8 mouse cellular contexts compared by ENCODE assay signal in genomic region chr3:105891760-105892571, GRCm38 (mm10). TPM values are rescaled to one million over a fixed set of nuclear protein-coding genes. Genes with fewer than 3 reads are reported as not detected.
DNase-seq lines count a peak whose midpoint lies in the region; ATAC-seq and TF ChIP-seq lines count a peak whose summit lies in the region.

No protein-coding gene starts in this region.

- no peaks in the 10 kb centered on the region for H3K27me3 ChIP-seq in liver, embryonic 14.5 days (ENCODE audit: control insufficient read depth, insufficient read depth, low read length)
- H3K27me3 ChIP-seq in spleen, adult 2 months (ENCODE audit: control insufficient read depth, insufficient read depth, low read length): no peaks in the 10 kb centered on the region
- no peaks in the 10 kb centered on the region for H3K27me3 ChIP-seq in midbrain, embryonic 11.5 days (ENCODE audit: control insufficient read depth, insufficient read depth, low read length)

- H3K4me2 ChIP-seq in liver, embryonic 14.5 days (ENCODE audit: low read depth): peak overlapping the region; percentile 53
- no peak overlapping the region for H3K4me2 ChIP-seq in midbrain, embryonic 11.5 days

- 21% methylated on average over 10 of the region's 10 CpGs for WGBS in liver, embryonic 14.5 days (ENCODE audit: insufficient replicate concordance)
- 8% methylated on average over 10 of the region's 10 CpGs for WGBS in spleen, adult 2 months
- 84% methylated on average over 10 of the region's 10 CpGs for WGBS in midbrain, embryonic 11.5 days

- ATAC-seq in liver, embryonic 14.5 days (ENCODE audit: insufficient read depth): peak; percentile 12
- ATAC-seq in midbrain, embryonic 11.5 days (ENCODE audit: low FRiP score): no peak
- ATAC-seq in erythroid progenitor cell, adult 5-6 weeks (replicated peaks; ENCODE audit: low FRiP score, poor library complexity, severe bottlenecking): no peak

- peak overlapping the region; percentile 25 for H3K27ac ChIP-seq in liver, embryonic 14.5 days
- peak overlapping the region; percentile 95 for H3K27ac ChIP-seq in spleen, adult 2 months (ENCODE audit: insufficient read depth, low read length)
- H3K27ac ChIP-seq in midbrain, embryonic 11.5 days (ENCODE audit: low read depth, low read length): no peak overlapping the region

- no peak overlapping the region for H3K9ac ChIP-seq in liver, embryonic 14.5 days (replicated peaks)
- no peak overlapping the region for H3K9ac ChIP-seq in midbrain, embryonic 11.5 days (ENCODE audit: low read length)

- peak; percentile 53; the same call in 1 of the 2 replicates for TF ChIP-seq POLR2A in spleen, adult 2 months (IDR thresholded peaks at IDR 0.05; ENCODE audit: low read depth, low read length)

- H3K4me3 ChIP-seq in liver, embryonic 14.5 days (ENCODE audit: insufficient read depth in 1 of 2, low read depth in 2 of 2, low read length in 2 of 2): no peak overlapping the region
- H3K4me3 ChIP-seq in spleen, adult 2 months (ENCODE audit: extremely low read depth, insufficient read depth, insufficient read length): peak overlapping the region; percentile 49
- H3K4me3 ChIP-seq in midbrain, embryonic 11.5 days (ENCODE audit: low read depth, low read length): no peak overlapping the region

- peak; percentile 19 for DNase-seq in urinary bladder, adult 2 months (ENCODE audit: low spot score)
- no peak for DNase-seq in urinary bladder, postnatal 14 days (ENCODE audit: low spot score)
- peak; percentile 47 to 59 for DNase-seq in heart, postnatal 14 days
- no peak for DNase-seq in liver, embryonic 14.5 days (ENCODE audit: low read depth in 3 of 3, low spot score in 3 of 3)
- DNase-seq in spleen, adult 2 months (ENCODE audit: low read depth in 1 of 2, low spot score in 2 of 2): peak; percentile 75 to 83
- DNase-seq in midbrain, embryonic 11.5 days (ENCODE audit: low spot score, missing footprints): no peak
- no peak for DNase-seq in urinary bladder, postnatal 36 days (ENCODE audit: low spot score in 2 of 2)

- H3K9me3 ChIP-seq in liver, embryonic 14.5 days (ENCODE audit: control insufficient read depth, low read length): no peaks in the 10 kb centered on the region
- no peaks in the 10 kb centered on the region for H3K9me3 ChIP-seq in midbrain, embryonic 11.5 days (ENCODE audit: control insufficient read depth, low read length)

- TF ChIP-seq CTCF in liver, embryonic 14.5 days (IDR thresholded peaks at IDR 0.05; ENCODE audit: low read depth): no peak
- no peak for TF ChIP-seq CTCF in spleen, adult 2 months (IDR thresholded peaks at IDR 0.05; ENCODE audit: extremely low read depth, insufficient read depth, insufficient read length, insufficient replicate concordance)

- peaks cover 14 to 35% of the 10 kb centered on the region in 2 experiments for H3K4me1 ChIP-seq in liver, embryonic 14.5 days (replicated peaks; ENCODE audit: control insufficient read depth in 2 of 2, insufficient read depth in 2 of 2, low read length in 1 of 2)
- H3K4me1 ChIP-seq in spleen, adult 2 months (ENCODE audit: control insufficient read depth, insufficient read depth, insufficient read length): peaks cover 23% of the 10 kb centered on the region; the same call in 1 of the 2 replicates
- H3K4me1 ChIP-seq in midbrain, embryonic 11.5 days (ENCODE audit: control insufficient read depth, insufficient read depth, low read length): no peaks in the 10 kb centered on the region

- intact Hi-C loops in heart, postnatal 14 days (cut with DNase I): loop anchor here (2.0 kb wide), 1 partner anchor 89 kb away; no protein-coding TSS in a partner anchor

- H3K36me3 ChIP-seq in liver, embryonic 14.5 days (replicated peaks; ENCODE audit: control insufficient read depth, insufficient read depth, low read depth): no peaks in the 10 kb centered on the region
- H3K36me3 ChIP-seq in spleen, adult 2 months (ENCODE audit: control insufficient read depth, insufficient read depth, low read length): no peaks in the 10 kb centered on the region
- no peaks in the 10 kb centered on the region for H3K36me3 ChIP-seq in midbrain, embryonic 11.5 days (ENCODE audit: control insufficient read depth, insufficient read depth, low read length)

- TF ChIP-seq EP300 in liver, embryonic 14.5 days (IDR thresholded peaks at IDR 0.05; ENCODE audit: low read depth): no peak

RNA-seq across cellular contexts. Expression of gene Tmigd3, which starts 21.3 kb away (rescaled TPM):
- 0.13 and 0.14 TPM in 2 replicates for polyA plus RNA-seq in urinary bladder, adult 2 months (2012; rRNA removed)
- total RNA-seq in heart, postnatal 14 days (2021): under 1 TPM in 1 of 2 experiments, not detected in 1; 0.24 TPM
- 0.08 and 0.11 TPM in 2 replicates for polyA plus RNA-seq in liver, embryonic 14.5 days (2012; rRNA removed)
- 0.09 and 0.34 TPM in 2 replicates for polyA plus RNA-seq in liver, embryonic 14.5 days (2014; fragmentation: Nextera tagmentation; extraction: Ambion mirVana)
- polyA plus RNA-seq in spleen, adult 2 months (2012; rRNA removed): 0.85 and 1.1 TPM in 2 replicates
- not detected in 2 replicates for polyA plus RNA-seq in midbrain, embryonic 11.5 days (2014; fragmentation: Nextera tagmentation; extraction: Ambion mirVana)
- total RNA-seq in erythroid progenitor cell, adult 5-6 weeks (2015; ENCODE audit: low replicate concordance): not detected in 2 replicates
- not detected in 2 replicates for total RNA-seq in erythroid progenitor cell, adult 5-6 weeks (2017; ENCODE audit: low replicate concordance)

RNA-seq across cellular contexts. Expression of gene Adora3, which starts 21.3 kb away (rescaled TPM):
- 0.41 and 0.53 TPM in 2 replicates for polyA plus RNA-seq in urinary bladder, adult 2 months (2012; rRNA removed)
- total RNA-seq in heart, postnatal 14 days (2021): under 1 TPM in 1 of 2 experiments, not detected in 1; 0.24 TPM
- polyA plus RNA-seq in liver, embryonic 14.5 days (2012; rRNA removed): 0.34 and 0.49 TPM in 2 replicates
- 0.47 and 0.49 TPM in 2 replicates for polyA plus RNA-seq in liver, embryonic 14.5 days (2014; fragmentation: Nextera tagmentation; extraction: Ambion mirVana)
- polyA plus RNA-seq in spleen, adult 2 months (2012; rRNA removed): 0.32 and 0.63 TPM in 2 replicates
- polyA plus RNA-seq in midbrain, embryonic 11.5 days (2014; fragmentation: Nextera tagmentation; extraction: Ambion mirVana): not detected in 2 replicates
- total RNA-seq in erythroid progenitor cell, adult 5-6 weeks (2015; ENCODE audit: low replicate concordance): 1.1 TPM in 1 of 2 replicates, not detected in the other
- not detected in 2 replicates for total RNA-seq in erythroid progenitor cell, adult 5-6 weeks (2017; ENCODE audit: low replicate concordance)

RNA-seq across cellular contexts. Expression of gene I830077J02Rik, which starts 40.5 kb away (rescaled TPM):
- 0.58 and 0.78 TPM in 2 replicates for polyA plus RNA-seq in urinary bladder, adult 2 months (2012; rRNA removed)
- under 1 TPM; 0.81 to 0.88 TPM for total RNA-seq in heart, postnatal 14 days (2021)
- polyA plus RNA-seq in liver, embryonic 14.5 days (2012; rRNA removed): 3.0 and 4.1 TPM in 2 replicates
- 3.0 and 3.1 TPM in 2 replicates for polyA plus RNA-seq in liver, embryonic 14.5 days (2014; fragmentation: Nextera tagmentation; extraction: Ambion mirVana)
- polyA plus RNA-seq in spleen, adult 2 months (2012; rRNA removed): 17.9 and 18.8 TPM in 2 replicates
- 0.63 and 0.83 TPM in 2 replicates for polyA plus RNA-seq in midbrain, embryonic 11.5 days (2014; fragmentation: Nextera tagmentation; extraction: Ambion mirVana)
- total RNA-seq in erythroid progenitor cell, adult 5-6 weeks (2015; ENCODE audit: low replicate concordance): 9.4 and 12.2 TPM in 2 replicates
- total RNA-seq in erythroid progenitor cell, adult 5-6 weeks (2017; ENCODE audit: low replicate concordance): 1.4 and 3.4 TPM in 2 replicates

Comparison
In these comparisons a context has a peak if more than half of its experiments do, and no peak if none do; other contexts are left out.
1. DNase-seq: peak in urinary bladder, adult 2 months (single experiment), heart, postnatal 14 days (2 of 2) and spleen, adult 2 months (2 of 2); none in urinary bladder, postnatal 14 days (single experiment), liver, embryonic 14.5 days (0 of 3), midbrain, embryonic 11.5 days (single experiment) and urinary bladder, postnatal 36 days (0 of 2).